Mouse (Mus musculus) heart, postnatal 4 days (tissue): ENCODE measurements around the gene Ssh2. TPM values are rescaled to one million over a fixed set of nuclear protein-coding genes. Genes with fewer than 3 reads are reported as not detected.

Experiments used
- total RNA-seq, 2 experiments: library from RNA; stranded (reverse); gene quantifications; 2 replicates each; pipeline ENCODE4 v1.2.3; 2021

Gene Ssh2
- total RNA-seq, 2 experiments from 2014 or later: 92.1 to 98.9 TPM

Other genes with a start within 250 kb of the Ssh2 start
- gene Slc6a4, start 217.7 kb upstream of the Ssh2 start, total RNA-seq: under 1 TPM; 0.62 to 0.74 TPM
- 10 to 100 TPM; 14.9 to 15.2 TPM for gene Nsrp1, start 137.9 kb upstream of the Ssh2 start, total RNA-seq
- under 1 TPM; 0.41 to 0.76 TPM for gene Efcab5, start 27.3 kb upstream of the Ssh2 start, total RNA-seq
- 100 to 1,000 TPM; 190 to 194 TPM for gene Coro6, start 246.1 kb downstream of the Ssh2 start, total RNA-seq